Mouse (Mus musculus): ENCODE results near the gene Tsc1. TPM values are rescaled to one million over a fixed set of nuclear protein-coding genes. Genes with fewer than 3 reads are reported as not detected.

Tsc1 gene
- total and polyA plus RNA-seq, 3 experiments: 8.0 to 16.4 TPM; not detected in 1

GRCm38 (mm10) chr2:28599569-28599900 lies 41.5 kb upstream of the Tsc1 start:
- TF ChIP-seq CHD2 (IDR thresholded peaks at IDR 0.05; ENCODE audit: low read length): no peak
- TF ChIP-seq USF1 (IDR thresholded peaks at IDR 0.05; ENCODE audit: low read depth, low read length): no peak
- peak in 1 of 2 experiments; percentile 11; a peak in 1 of 4 replicates for TF ChIP-seq EP300 (IDR thresholded peaks at IDR 0.05; ENCODE audit: low read depth in 1 of 2, low read length in 2 of 2)
- TF ChIP-seq POLR2AphosphoS5 (IDR thresholded peaks at IDR 0.05; ENCODE audit: borderline replicate concordance, low read depth, low read length): no peak
- TF ChIP-seq CTCF (IDR thresholded peaks at IDR 0.05 in 2 of 3, conservative IDR thresholded peaks at IDR 0.05 in 1 of 3; ENCODE audit: control insufficient read depth in 1 of 3, insufficient read depth in 1 of 3, low read depth in 2 of 3, low read length in 3 of 3, poor library complexity in 1 of 3, severe bottlenecking in 1 of 3): no peak
- TF ChIP-seq POLR2AphosphoS2 (IDR thresholded peaks at IDR 0.05; ENCODE audit: low read length): no peak
- TF ChIP-seq TCF12 (IDR thresholded peaks at IDR 0.05; ENCODE audit: low read depth, low read length): 0 out of 2 replicates have a peak, but pooled peaks have one; percentile 14
- TF ChIP-seq KAT2A (conservative IDR thresholded peaks at IDR 0.05; ENCODE audit: low read depth, low read length): no peak
- TF ChIP-seq NRF1 (IDR thresholded peaks at IDR 0.05; ENCODE audit: insufficient read depth, low read depth, low read length, poor library complexity, severe bottlenecking): no peak
- no peak for TF ChIP-seq GABPA (IDR thresholded peaks at IDR 0.05; ENCODE audit: low read depth, low read length)
- no peak for TF ChIP-seq ZKSCAN1 (IDR thresholded peaks at IDR 0.05; ENCODE audit: low read depth, low read length)
- no peak for TF ChIP-seq MAZ (IDR thresholded peaks at IDR 0.05; ENCODE audit: low read depth, low read length)
- no peak for TF ChIP-seq MYC (IDR thresholded peaks at IDR 0.05; ENCODE audit: low read depth, low read length)
- TF ChIP-seq MYB (IDR thresholded peaks at IDR 0.05; ENCODE audit: low read depth, low read length): no peak
- no peak for TF ChIP-seq TAL1 (IDR thresholded peaks at IDR 0.05; ENCODE audit: low read length)
- Histone ChIP-seq H3K36me3 (ENCODE audit: control insufficient read depth in 1 of 2, insufficient read depth in 2 of 2, low read length in 2 of 2) (peaks cover 0 to 68% of the 10 kb centered on the region in 2 experiments; a peak in 2 of 4 replicates), H3K4me1 (ENCODE audit: control insufficient read depth in 1 of 2, insufficient read depth in 2 of 2, low read length in 2 of 2) (peaks cover 39 to 74% of the 10 kb centered on the region in 2 experiments), H3K79me2 (ENCODE audit: control insufficient read depth, insufficient read depth, low read length, poor library complexity) (peaks cover 2% of the 10 kb centered on the region; the same call in 1 of the 2 replicates), H3K27ac (ENCODE audit: control insufficient read depth, low read depth, low read length) (peak overlapping the region; percentile 100), H3K27me3 (ENCODE audit: control insufficient read depth in 1 of 2, insufficient read depth in 2 of 2, low read length in 2 of 2) (no peaks in the 10 kb centered on the region), H3K4me3 (ENCODE audit: control insufficient read depth in 1 of 2, insufficient read depth in 1 of 2, low read depth in 2 of 2, low read length in 2 of 2) (no peak overlapping the region), H3K9me3 (replicated peaks; ENCODE audit: insufficient read depth, low read length) (no peaks in the 10 kb centered on the region), H3K9ac (ENCODE audit: control insufficient read depth, low read depth, low read length, poor library complexity, severe bottlenecking) (peak overlapping the region; percentile 84)
- DNase-seq (ENCODE audit: low read depth, low spot score): peak; percentile 47

GRCm38 (mm10) chr2:28601720-28602590 lies 39.1 kb upstream of the Tsc1 start:
- Histone ChIP-seq H3K27ac (ENCODE audit: control insufficient read depth, low read depth, low read length) (peak overlapping the region; percentile 100), H3K4me3 (ENCODE audit: control insufficient read depth in 1 of 2, insufficient read depth in 1 of 2, low read depth in 2 of 2, low read length in 2 of 2) (no peak overlapping the region), H3K4me1 (ENCODE audit: control insufficient read depth in 1 of 2, insufficient read depth in 2 of 2, low read length in 2 of 2) (peaks cover 37 to 77% of the 10 kb centered on the region in 2 experiments), H3K36me3 (ENCODE audit: control insufficient read depth in 1 of 2, insufficient read depth in 2 of 2, low read length in 2 of 2) (peaks cover 0 to 75% of the 10 kb centered on the region in 2 experiments; a peak in 2 of 4 replicates), H3K79me2 (ENCODE audit: control insufficient read depth, insufficient read depth, low read length, poor library complexity) (peaks cover 2% of the 10 kb centered on the region; the same call in 1 of the 2 replicates), H3K9me3 (replicated peaks; ENCODE audit: insufficient read depth, low read length) (no peaks in the 10 kb centered on the region), H3K9ac (ENCODE audit: control insufficient read depth, low read depth, low read length, poor library complexity, severe bottlenecking) (peak overlapping the region; percentile 86), H3K27me3 (ENCODE audit: control insufficient read depth in 1 of 2, insufficient read depth in 2 of 2, low read length in 2 of 2) (no peaks in the 10 kb centered on the region)
- peak; percentile 96 for DNase-seq (ENCODE audit: low read depth, low spot score)
- TF ChIP-seq POLR2AphosphoS2 (IDR thresholded peaks at IDR 0.05; ENCODE audit: low read length) (peak; percentile 64), JUND (IDR thresholded peaks at IDR 0.05; ENCODE audit: low read depth, low read length) (peak; percentile 30; the same call in 1 of the 2 replicates), TAL1 (IDR thresholded peaks at IDR 0.05; ENCODE audit: low read length) (peak; percentile 100), HCFC1 (IDR thresholded peaks at IDR 0.05; ENCODE audit: low read depth, low read length) (0 out of 2 replicates have a peak, but pooled peaks have one; percentile 11), KAT2A (conservative IDR thresholded peaks at IDR 0.05; ENCODE audit: low read depth, low read length) (peak; percentile 50; the same call in 1 of the 2 replicates), ZKSCAN1 (IDR thresholded peaks at IDR 0.05; ENCODE audit: low read depth, low read length) (no peak), EP300 (IDR thresholded peaks at IDR 0.05; ENCODE audit: low read depth in 1 of 2, low read length in 2 of 2) (peak; percentile 100), NRF1 (IDR thresholded peaks at IDR 0.05; ENCODE audit: insufficient read depth, low read depth, low read length, poor library complexity, severe bottlenecking) (no peak), MAZ (IDR thresholded peaks at IDR 0.05; ENCODE audit: low read depth, low read length) (peak; percentile 99), NELFE (IDR thresholded peaks at IDR 0.05; ENCODE audit: low read depth, low read length) (peak; percentile 56), CTCF (IDR thresholded peaks at IDR 0.05 in 2 of 3, conservative IDR thresholded peaks at IDR 0.05 in 1 of 3; ENCODE audit: control insufficient read depth in 1 of 3, insufficient read depth in 1 of 3, low read depth in 2 of 3, low read length in 3 of 3, poor library complexity in 1 of 3, severe bottlenecking in 1 of 3) (no peak), E2F4 (IDR thresholded peaks at IDR 0.05; ENCODE audit: borderline replicate concordance, low read depth, low read length) (peak; percentile 100), USF1 (IDR thresholded peaks at IDR 0.05; ENCODE audit: low read depth, low read length) (no peak), BHLHE40 (IDR thresholded peaks at IDR 0.05; ENCODE audit: borderline replicate concordance, low read depth, low read length) (peak; percentile 83), SIN3A (IDR thresholded peaks at IDR 0.05; ENCODE audit: low read length) (peak; percentile 100), POLR2AphosphoS5 (IDR thresholded peaks at IDR 0.05; ENCODE audit: borderline replicate concordance, low read depth, low read length) (no peak), ETS1 (IDR thresholded peaks at IDR 0.05; ENCODE audit: low read depth, low read length) (peak; percentile 97), MEF2A (IDR thresholded peaks at IDR 0.05; ENCODE audit: extremely low read depth, insufficient replicate concordance, low read depth, low read length, poor library complexity, severe bottlenecking) (peak; percentile 74; the same call in 1 of the 2 replicates), MYB (IDR thresholded peaks at IDR 0.05; ENCODE audit: low read depth, low read length) (peak; percentile 99), CHD1 (IDR thresholded peaks at IDR 0.05; ENCODE audit: low read depth, low read length) (peak; percentile 95; the same call in 1 of the 2 replicates), ELF1 (IDR thresholded peaks at IDR 0.05; ENCODE audit: low read depth, low read length) (peak; percentile 34; the same call in 1 of the 2 replicates)

Measured in MEL (cell line).